9 mouse cellular contexts compared by ENCODE assay signal in genomic region chr9:95525961-95526360, GRCm38 (mm10). TPM values are rescaled to one million over a fixed set of nuclear protein-coding genes. Genes with fewer than 3 reads are reported as not detected.
DNase-seq lines count a peak whose midpoint lies in the region; ATAC-seq and TF ChIP-seq lines count a peak whose summit lies in the region.
"Had no signal": no experiment of that assay in that cellular context is flagged by ENCODE, and none has a peak within 500 bp of the region (broad histone marks: within the 10 kb centered on the region; RNA-seq: fewer than 3 reads in every experiment).

No protein-coding gene starts in this region.

- H3K9ac ChIP-seq in forebrain, embryonic 16.5 days (replicated peaks; ENCODE audit: low read depth, low read length): no peak overlapping the region
- H3K9ac ChIP-seq in forebrain, embryonic 12.5 days: no peak overlapping the region
- no peak overlapping the region for H3K9ac ChIP-seq in heart, embryonic 16.5 days (ENCODE audit: low read length)
- H3K9ac ChIP-seq in limb, embryonic 14.5 days (ENCODE audit: low read depth, low read length, severe bottlenecking): no peak overlapping the region
- H3K9ac ChIP-seq: heart, embryonic 13.5 days had no signal

- H3K4me1 ChIP-seq in forebrain, embryonic 16.5 days (replicated peaks; ENCODE audit: control insufficient read depth, insufficient read depth, low read length): no peaks in the 10 kb centered on the region
- no peaks in the 10 kb centered on the region for H3K4me1 ChIP-seq in forebrain, embryonic 12.5 days
- H3K4me1 ChIP-seq in heart, embryonic 16.5 days (ENCODE audit: control insufficient read depth, insufficient read depth, low read length): no peaks in the 10 kb centered on the region
- H3K4me1 ChIP-seq in limb, embryonic 14.5 days (ENCODE audit: control insufficient read depth, insufficient read depth, low read length): no peaks in the 10 kb centered on the region

- H3K4me3 ChIP-seq in forebrain, embryonic 16.5 days (replicated peaks; ENCODE audit: low read length): no peak overlapping the region
- H3K4me3 ChIP-seq in forebrain, embryonic 12.5 days (replicated peaks): no peak overlapping the region
- H3K4me3 ChIP-seq in heart, embryonic 16.5 days (ENCODE audit: low read length): no peak overlapping the region
- no peak overlapping the region for H3K4me3 ChIP-seq in limb, embryonic 14.5 days (replicated peaks; ENCODE audit: low read length)
- H3K4me3 ChIP-seq: heart, embryonic 13.5 days had no signal

- TF ChIP-seq POLR2A in limb, embryonic 14.5 days (IDR thresholded peaks at IDR 0.05; ENCODE audit: borderline replicate concordance, extremely low read depth, insufficient read depth, insufficient read length): no peak

- H3K27me3 ChIP-seq in forebrain, embryonic 16.5 days (replicated peaks; ENCODE audit: control insufficient read depth, insufficient read depth, low read length): no peaks in the 10 kb centered on the region
- no peaks in the 10 kb centered on the region for H3K27me3 ChIP-seq in forebrain, embryonic 12.5 days
- H3K27me3 ChIP-seq in heart, embryonic 16.5 days (ENCODE audit: control insufficient read depth, insufficient read depth, low read length): no peaks in the 10 kb centered on the region
- H3K27me3 ChIP-seq in limb, embryonic 14.5 days (ENCODE audit: control insufficient read depth, insufficient read depth, low read length): no peaks in the 10 kb centered on the region
- H3K27me3 ChIP-seq: heart, embryonic 13.5 days had no signal

- H3K9me3 ChIP-seq in forebrain, embryonic 16.5 days (ENCODE audit: control insufficient read depth, low read length): no peaks in the 10 kb centered on the region
- H3K9me3 ChIP-seq in forebrain, embryonic 12.5 days: no peaks in the 10 kb centered on the region
- H3K9me3 ChIP-seq in heart, embryonic 16.5 days (replicated peaks; ENCODE audit: control insufficient read depth, low read length): no peaks in the 10 kb centered on the region
- H3K9me3 ChIP-seq in limb, embryonic 14.5 days (ENCODE audit: control insufficient read depth, low read length): no peaks in the 10 kb centered on the region
- H3K9me3 ChIP-seq: heart, embryonic 13.5 days had no signal

- 25% methylated on average over 2 of the region's 2 CpGs for WGBS in forebrain, embryonic 16.5 days
- WGBS in forebrain, embryonic 12.5 days: 3% methylated on average over 2 of the region's 2 CpGs
- 13% methylated on average over 2 of the region's 2 CpGs for WGBS in heart, embryonic 16.5 days
- 29% methylated on average over 2 of the region's 2 CpGs for WGBS in limb, embryonic 14.5 days

- no peak overlapping the region for H3K27ac ChIP-seq in forebrain, embryonic 16.5 days (ENCODE audit: low read length)
- H3K27ac ChIP-seq in forebrain, embryonic 12.5 days: no peak overlapping the region
- no peak overlapping the region for H3K27ac ChIP-seq in heart, embryonic 16.5 days (ENCODE audit: low read length)
- no peak overlapping the region for H3K27ac ChIP-seq in limb, embryonic 14.5 days (replicated peaks; ENCODE audit: low read depth, low read length)
- H3K27ac ChIP-seq: heart, embryonic 13.5 days had no signal

- H3K36me3 ChIP-seq in forebrain, embryonic 16.5 days (ENCODE audit: control insufficient read depth, insufficient read depth): no peaks in the 10 kb centered on the region
- H3K36me3 ChIP-seq in forebrain, embryonic 12.5 days (replicated peaks): no peaks in the 10 kb centered on the region
- no peaks in the 10 kb centered on the region for H3K36me3 ChIP-seq in heart, embryonic 16.5 days (ENCODE audit: control insufficient read depth, insufficient read depth)
- H3K36me3 ChIP-seq in limb, embryonic 14.5 days (ENCODE audit: control insufficient read depth, insufficient read depth, low read length): no peaks in the 10 kb centered on the region
- H3K36me3 ChIP-seq: heart, embryonic 13.5 days had no signal

- H3K4me2 ChIP-seq in forebrain, embryonic 16.5 days (ENCODE audit: low read length): no peak overlapping the region
- no peak overlapping the region for H3K4me2 ChIP-seq in forebrain, embryonic 12.5 days
- H3K4me2 ChIP-seq in heart, embryonic 16.5 days (ENCODE audit: low read depth, low read length): no peak overlapping the region
- H3K4me2 ChIP-seq in limb, embryonic 14.5 days (replicated peaks; ENCODE audit: low read depth, low read length, severe bottlenecking): no peak overlapping the region
- H3K4me2 ChIP-seq: heart, embryonic 13.5 days had no signal

- peak; percentile 66 for ATAC-seq in forebrain, embryonic 16.5 days
- ATAC-seq in forebrain, embryonic 12.5 days (ENCODE audit: low FRiP score): no peak
- ATAC-seq in heart, embryonic 16.5 days (replicated peaks; ENCODE audit: extremely low read depth, insufficient read depth, low FRiP score): peak; percentile 76; the same call in 1 of the 2 replicates
- ATAC-seq in limb, embryonic 14.5 days (ENCODE audit: low FRiP score, low read depth): no peak; the same call in 1 of the 2 replicates

- peak; percentile 8 for DNase-seq in thymus, postnatal 14 days
- DNase-seq in thymus, postnatal 0 days (ENCODE audit: low spot score): no peak
- peak; percentile 46 for DNase-seq in limb, embryonic 14.5 days (ENCODE audit: low spot score)
- peak; percentile 3 for DNase-seq in skeletal muscle tissue, adult 2 months (ENCODE audit: low read depth, low spot score)
- DNase-seq in spleen, postnatal 14 days (ENCODE audit: low spot score in 2 of 2): no peak

RNA-seq across cellular contexts. Expression of gene U2surp, which starts 14.2 kb away (rescaled TPM):
- polyA plus RNA-seq in forebrain, embryonic 16.5 days (2015; fragmentation: Nextera tagmentation; extraction: Ambion mirVana): 132 and 152 TPM in 2 replicates
- polyA plus RNA-seq in forebrain, embryonic 12.5 days (2016; fragmentation: Nextera tagmentation; extraction: Ambion mirVana): 181 and 204 TPM in 2 replicates
- polyA plus RNA-seq in thymus, postnatal 0 days (2015; fragmentation: Nextera tagmentation; extraction: Ambion mirVana): 161 and 164 TPM in 2 replicates
- polyA plus RNA-seq in heart, embryonic 16.5 days (2015; fragmentation: Nextera tagmentation; extraction: Ambion mirVana): 66.2 and 71.1 TPM in 2 replicates
- 22.4 and 35.3 TPM in 2 replicates for polyA plus RNA-seq in limb, embryonic 14.5 days (2012; rRNA removed)
- polyA plus RNA-seq in limb, embryonic 14.5 days (2014; fragmentation: Nextera tagmentation; extraction: Ambion mirVana): 115 and 123 TPM in 2 replicates

RNA-seq across cellular contexts. Expression of gene Paqr9, which starts 33.5 kb away (rescaled TPM):
- 3.0 and 4.0 TPM in 2 replicates for polyA plus RNA-seq in forebrain, embryonic 16.5 days (2015; fragmentation: Nextera tagmentation; extraction: Ambion mirVana)
- 0.46 and 0.88 TPM in 2 replicates for polyA plus RNA-seq in forebrain, embryonic 12.5 days (2016; fragmentation: Nextera tagmentation; extraction: Ambion mirVana)
- 0.03 and 0.04 TPM in 2 replicates for polyA plus RNA-seq in thymus, postnatal 0 days (2015; fragmentation: Nextera tagmentation; extraction: Ambion mirVana)
- 0.47 and 0.58 TPM in 2 replicates for polyA plus RNA-seq in heart, embryonic 16.5 days (2015; fragmentation: Nextera tagmentation; extraction: Ambion mirVana)
- polyA plus RNA-seq in limb, embryonic 14.5 days (2012; rRNA removed): 0.33 and 0.38 TPM in 2 replicates
- 0.08 and 0.12 TPM in 2 replicates for polyA plus RNA-seq in limb, embryonic 14.5 days (2014; fragmentation: Nextera tagmentation; extraction: Ambion mirVana)

Comparison
In these comparisons a context has a peak if more than half of its experiments do, and no peak if none do; other contexts are left out.
1. ATAC-seq: peak in forebrain, embryonic 16.5 days (single experiment) and heart, embryonic 16.5 days (single experiment); none in forebrain, embryonic 12.5 days (single experiment) and limb, embryonic 14.5 days (single experiment).
2. DNase-seq: peak in thymus, postnatal 14 days (single experiment), limb, embryonic 14.5 days (single experiment) and skeletal muscle tissue, adult 2 months (single experiment); none in thymus, postnatal 0 days (single experiment) and spleen, postnatal 14 days (0 of 2).